Mouse (Mus musculus) monocyte, adult 5-6 weeks (primary cell): ENCODE measurements around the gene Krtap19-3. TPM values are rescaled to one million over a fixed set of nuclear protein-coding genes. Genes with fewer than 3 reads are reported as not detected.

Source experiments
- ATAC-seq: fragments of 153-309, 156-312 bp; replicated peaks from 2 replicates; pipeline ENCODE4 v1.8.0; 2017; ENCODE audit warnings: mild to moderate bottlenecking; ENCODE audit not compliant: low TSS enrichment, insufficient number of reproducible peaks, severe bottlenecking, poor library complexity, low FRiP score
- total RNA-seq: library from RNA; stranded (forward); fragments of 200-1000, 200-491, 200-594 nt; gene quantifications from 3 replicates; pipeline ENCODE4 v1.2.3, GENCODE M21; 2017

The Krtap19-3 gene
- not detected in 3 replicates for total RNA-seq

- ATAC-seq = no peak
Measured at GRCm38 (mm10) chr16:88877938-88878337, at the start of gene Krtap19-3. Gene Krtap19-3, minus strand, starts transcription at chr16:88878038.

- ATAC-seq = no peak
Measured at GRCm38 (mm10) chr16:88896357-88896756, 18.5 kb upstream of the Krtap19-3 start, which contains the start of gene Krtap19-5. Gene Krtap19-5, minus strand, starts transcription at chr16:88896457.

GRCm38 (mm10) chr16:88886870-88887269 is 9.0 kb upstream of the Krtap19-3 start:
- ATAC-seq = no peak

GRCm38 (mm10) chr16:88884989-88885388 is 7.2 kb upstream of the Krtap19-3 start, which contains the start of gene Krtap19-4:
Gene Krtap19-4, minus strand, starts transcription at chr16:88885089.
- ATAC-seq = no peak

GRCm38 (mm10) chr16:88874169-88874568 is 3.7 kb downstream of the Krtap19-3 start, which contains the start of gene Krtap19-2:
Gene Krtap19-2, minus strand, starts transcription at chr16:88874269.
- ATAC-seq = no peak

- ATAC-seq = no peak
Measured at GRCm38 (mm10) chr16:88869311-88869710, 8.5 kb downstream of the Krtap19-3 start, which contains the start of gene Krtap19-1. Gene Krtap19-1, minus strand, starts transcription at chr16:88869411.

GRCm38 (mm10) chr16:88864887-88865407 is 12.9 kb downstream of the Krtap19-3 start:
- no peak for ATAC-seq

GRCm38 (mm10) chr16:88851450-88851849 is 26.4 kb downstream of the Krtap19-3 start:
- no peak for ATAC-seq

- no peak for ATAC-seq
Measured at GRCm38 (mm10) chr16:88848558-88848957, 29.3 kb downstream of the Krtap19-3 start.

- ATAC-seq = no peak
Measured at GRCm38 (mm10) chr16:88847363-88847762, 30.5 kb downstream of the Krtap19-3 start.

Other genes starting within 250 kb of the Krtap19-3 start
- gene Krtap26-1, start 230.2 kb downstream of the Krtap19-3 start, total RNA-seq = not detected in 3 replicates
- not detected in 3 replicates for gene Krtap27-1, start 206.4 kb downstream of the Krtap19-3 start, total RNA-seq
- gene 2310061N02Rik, start 170.1 kb downstream of the Krtap19-3 start, total RNA-seq = not detected in 3 replicates
- not detected in 3 replicates for gene Krtap13-1, start 149.2 kb downstream of the Krtap19-3 start, total RNA-seq
- not detected in 3 replicates for gene Krtap13, start 126.4 kb downstream of the Krtap19-3 start, total RNA-seq
- gene 2310034C09Rik, start 119.2 kb downstream of the Krtap19-3 start, total RNA-seq = not detected in 3 replicates
- not detected in 3 replicates for gene 2310057N15Rik, start 103.8 kb downstream of the Krtap19-3 start, total RNA-seq
- gene Gm5965, start 100.1 kb downstream of the Krtap19-3 start, total RNA-seq = not detected in 3 replicates
- not detected in 3 replicates for gene Gm20741, start 65.8 kb downstream of the Krtap19-3 start, total RNA-seq
- not detected in 3 replicates for gene Krtap15, start 57.8 kb downstream of the Krtap19-3 start, total RNA-seq
- not detected in 3 replicates for gene Krtap14, start 51.9 kb downstream of the Krtap19-3 start, total RNA-seq
- gene Krtap19-1, start 8.6 kb downstream of the Krtap19-3 start, total RNA-seq = not detected in 3 replicates
- gene Krtap19-2, start 3.8 kb downstream of the Krtap19-3 start, total RNA-seq = not detected in 3 replicates
- not detected in 3 replicates for gene Krtap19-4, start 7.1 kb upstream of the Krtap19-3 start, total RNA-seq
- not detected in 3 replicates for gene Krtap19-5, start 18.4 kb upstream of the Krtap19-3 start, total RNA-seq
- gene Krtap19-9b, start 54.2 kb upstream of the Krtap19-3 start, total RNA-seq = not detected in 3 replicates
- gene Krtap16-3, start 84.8 kb upstream of the Krtap19-3 start, total RNA-seq = not detected in 3 replicates
- gene Krtap22-2, start 132.7 kb upstream of the Krtap19-3 start, total RNA-seq = not detected in 3 replicates
- not detected in 3 replicates for gene Gm10229, start 137.2 kb upstream of the Krtap19-3 start, total RNA-seq
- not detected in 3 replicates for gene Krtap6-1, start 153.7 kb upstream of the Krtap19-3 start, total RNA-seq
- gene Gm10228, start 163.4 kb upstream of the Krtap19-3 start, total RNA-seq = not detected in 3 replicates
- gene Krtap6-5, start 169.8 kb upstream of the Krtap19-3 start, total RNA-seq = not detected in 3 replicates
- not detected in 3 replicates for gene 1110025L11Rik, start 186.0 kb upstream of the Krtap19-3 start, total RNA-seq
- not detected in 3 replicates for gene Krtap6-3, start 206.0 kb upstream of the Krtap19-3 start, total RNA-seq